Mouse (Mus musculus): ENCODE results near the gene Ms4a4a.

DNA sequence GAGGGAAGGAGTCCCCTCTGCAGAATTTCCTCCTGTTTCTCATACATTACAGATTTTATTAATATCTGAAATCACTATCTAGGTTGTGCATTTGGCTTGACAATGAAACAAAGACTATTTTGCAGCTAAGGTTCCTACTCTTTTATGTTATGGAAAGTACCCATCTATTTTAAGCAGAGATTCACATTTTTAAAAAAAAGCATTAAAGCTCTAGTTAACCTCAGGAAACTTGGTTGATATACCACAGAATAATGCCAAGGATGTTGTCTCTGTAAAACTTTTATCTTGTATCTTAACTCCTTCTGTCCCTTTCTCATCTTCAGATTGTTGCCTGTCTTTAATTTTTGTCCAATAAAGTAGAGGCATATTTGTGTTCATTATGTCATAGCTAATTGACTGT, 20.4 kb downstream of the Ms4a4a start:
- TF ChIP-seq CTCF (IDR thresholded peaks at IDR 0.05; ENCODE audit: borderline replicate concordance, insufficient read depth, low read depth, low read length) (no peak), POLR2A (IDR thresholded peaks at IDR 0.05; ENCODE audit: borderline replicate concordance, insufficient read depth, low read length) (no peak)
